Mouse (Mus musculus) myocyte (in vitro differentiated cells): ENCODE measurements at regions not wholly inside any gene's neighbourhood (a gene's known extent, or its start where the extent isn't known, plus 50 kb on each side); places are given as distances from the start of the nearest gene placed in this dataset.

Source experiments
- H3K27me3 ChIP-seq: one replicate; pipeline ENCODE4 v1.6.1; 2011; ENCODE audit not compliant: control insufficient read depth, insufficient read depth, insufficient read length
- H3K36me3 ChIP-seq: one replicate; pipeline ENCODE4 v1.6.1; 2011; ENCODE audit not compliant: control insufficient read depth, insufficient read depth
- H3K4me2 ChIP-seq: one replicate; pipeline ENCODE4 v1.6.1; 2011; ENCODE audit warnings: low read depth, control low read depth
- H3K4me3 ChIP-seq: one replicate; pipeline ENCODE4 v1.5.1; 2011; ENCODE audit warnings: mild to moderate bottlenecking, control low read depth, moderate library complexity
- H3K79me2 ChIP-seq: one replicate; pipeline ENCODE4 v1.6.1; 2011; ENCODE audit not compliant: control insufficient read depth, insufficient read depth
- H3ac ChIP-seq: one replicate; pipeline ENCODE4 v1.6.1; 2011; ENCODE audit not compliant: control insufficient read depth, insufficient read length
- CEBPB ChIP-seq: IDR thresholded peaks from 2 replicates; pipeline ENCODE4 v1.6.1; 2011; ENCODE audit warnings: mild to moderate bottlenecking, moderate library complexity; ENCODE audit not compliant: poor library complexity, insufficient read depth, severe bottlenecking
- E2F4 ChIP-seq: IDR thresholded peaks from one replicate; pipeline ENCODE4 v1.6.1; 2011; ENCODE audit warnings: mild to moderate bottlenecking, control low read depth, moderate library complexity; ENCODE audit not compliant: insufficient read depth
- MAX ChIP-seq: IDR thresholded peaks from one replicate; pipeline ENCODE4 v1.6.1; 2011; ENCODE audit warnings: low read depth, mild to moderate bottlenecking, control low read depth
- MYOD1 ChIP-seq, 3 experiments: IDR thresholded peaks; one replicate each; pipeline ENCODE4 v1.6.1; 2011; ENCODE audit warnings: control low read depth in 2 of 3, low read depth in 2 of 3, mild to moderate bottlenecking in 2 of 3, moderate library complexity in 1 of 3; ENCODE audit not compliant: insufficient read length in 2 of 3, control insufficient read depth in 1 of 3
- MYOG ChIP-seq, 3 experiments: IDR thresholded peaks; one replicate each; pipeline ENCODE4 v1.6.1; 2011; ENCODE audit warnings: control low read depth in 2 of 3, low read depth in 2 of 3, mild to moderate bottlenecking in 2 of 3; ENCODE audit not compliant: insufficient read length in 2 of 3, control insufficient read depth in 1 of 3, insufficient read depth in 1 of 3
- POLR2A ChIP-seq: IDR thresholded peaks from one replicate; pipeline ENCODE4 v1.6.1; 2011; ENCODE audit warnings: low read depth, mild to moderate bottlenecking, control low read depth, moderate library complexity; ENCODE audit not compliant: insufficient read length
- POLR2AphosphoS2 ChIP-seq: IDR thresholded peaks from one replicate; pipeline ENCODE4 v1.6.1; 2011; ENCODE audit warnings: low read depth, control low read depth; ENCODE audit not compliant: insufficient read length
- REST ChIP-seq: IDR thresholded peaks from one replicate; pipeline ENCODE4 v1.6.1; 2011; ENCODE audit warnings: mild to moderate bottlenecking, control low read depth, moderate library complexity; ENCODE audit not compliant: insufficient read depth, insufficient read length
- SRF ChIP-seq: IDR thresholded peaks from one replicate; pipeline ENCODE4 v1.6.1; 2011; ENCODE audit warnings: low read depth; ENCODE audit not compliant: control insufficient read depth, insufficient read length
- TCF12 ChIP-seq: IDR thresholded peaks from one replicate; pipeline ENCODE4 v1.6.1; 2011; ENCODE audit warnings: mild to moderate bottlenecking, control low read depth; ENCODE audit not compliant: poor library complexity, insufficient read depth, severe bottlenecking
- TCF3 ChIP-seq: IDR thresholded peaks from one replicate; pipeline ENCODE4 v1.6.1; 2011; ENCODE audit warnings: low read depth, control low read depth; ENCODE audit not compliant: insufficient read length
- USF1 ChIP-seq: IDR thresholded peaks from one replicate; pipeline ENCODE4 v1.6.1; 2011; ENCODE audit warnings: low read depth, mild to moderate bottlenecking, control low read depth, moderate library complexity

DNA sequence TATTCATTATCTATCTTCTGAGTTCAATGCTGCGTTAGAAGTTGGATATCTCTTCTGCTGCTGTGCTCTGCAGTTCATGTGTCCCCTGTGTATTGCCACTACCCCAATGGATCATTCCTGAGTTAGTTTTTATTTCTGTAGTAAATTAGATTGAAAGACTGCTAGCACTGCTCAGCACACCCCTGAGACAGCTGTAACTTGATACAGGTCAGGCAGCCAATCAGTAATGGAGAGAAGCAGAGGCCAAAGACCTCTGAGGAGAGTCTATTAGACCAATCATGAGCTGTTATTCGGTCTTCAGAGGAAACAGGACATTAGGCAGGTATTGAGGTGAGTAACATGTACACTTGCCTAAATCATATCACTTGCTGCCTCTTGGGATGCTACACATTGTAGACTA, 837.5 kb upstream of the Chordc1 start:
- no peak overlapping the region for H3K4me3 ChIP-seq
- no peak for TF ChIP-seq E2F4
- TF ChIP-seq REST: no peak
- TF ChIP-seq TCF3: no peak
- TF ChIP-seq POLR2AphosphoS2: no peak
- no peak for TF ChIP-seq MYOD1 (IDR thresholded peaks at IDR 0.05; ENCODE audit: control insufficient read depth in 1 of 3, insufficient read length in 2 of 3, low read depth in 2 of 3)
- TF ChIP-seq CEBPB: no peak
- no peak for TF ChIP-seq TCF12

DNA sequence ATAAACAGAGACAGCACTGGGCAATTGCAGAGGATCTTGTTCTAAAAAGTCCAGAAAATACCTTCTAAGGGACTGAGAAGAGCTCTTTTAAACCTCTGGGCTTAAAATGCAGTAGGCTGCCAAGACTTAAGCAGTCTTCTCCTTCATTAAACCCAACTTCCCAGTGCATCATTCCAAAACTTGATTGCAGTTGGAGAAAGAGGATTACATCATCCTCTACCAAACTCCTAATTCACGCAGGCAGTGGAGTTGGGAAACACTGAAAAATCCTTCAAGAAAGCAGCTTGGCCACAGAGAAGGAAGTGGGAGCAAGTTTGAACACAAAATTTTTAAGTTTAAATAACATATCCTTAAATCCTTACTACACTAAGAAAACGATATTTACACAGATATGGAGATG, 825.5 kb upstream of the Chordc1 start:
- TF ChIP-seq SRF (no peak), REST (no peak), TCF3 (no peak), E2F4 (no peak), MAX (no peak), POLR2AphosphoS2 (no peak), CEBPB (peak; percentile 94), USF1 (no peak), POLR2A (no peak)
- no peaks in the 10 kb centered on the region for H3K36me3 ChIP-seq
- H3K4me2 ChIP-seq: peak overlapping the region; percentile 18
- H3K79me2 ChIP-seq: no peaks in the 10 kb centered on the region
- H3K4me3 ChIP-seq: no peak overlapping the region
- no peaks in the 10 kb centered on the region for H3K27me3 ChIP-seq
- H3ac ChIP-seq: no peak overlapping the region

More for the DNA sequence above, 837.5 kb upstream of the Chordc1 start:
- no peaks in the 10 kb centered on the region for H3K27me3 ChIP-seq
- no peak overlapping the region for H3K4me2 ChIP-seq
- no peaks in the 10 kb centered on the region for H3K79me2 ChIP-seq
- H3ac ChIP-seq: no peak overlapping the region
- H3K36me3 ChIP-seq: no peaks in the 10 kb centered on the region

DNA sequence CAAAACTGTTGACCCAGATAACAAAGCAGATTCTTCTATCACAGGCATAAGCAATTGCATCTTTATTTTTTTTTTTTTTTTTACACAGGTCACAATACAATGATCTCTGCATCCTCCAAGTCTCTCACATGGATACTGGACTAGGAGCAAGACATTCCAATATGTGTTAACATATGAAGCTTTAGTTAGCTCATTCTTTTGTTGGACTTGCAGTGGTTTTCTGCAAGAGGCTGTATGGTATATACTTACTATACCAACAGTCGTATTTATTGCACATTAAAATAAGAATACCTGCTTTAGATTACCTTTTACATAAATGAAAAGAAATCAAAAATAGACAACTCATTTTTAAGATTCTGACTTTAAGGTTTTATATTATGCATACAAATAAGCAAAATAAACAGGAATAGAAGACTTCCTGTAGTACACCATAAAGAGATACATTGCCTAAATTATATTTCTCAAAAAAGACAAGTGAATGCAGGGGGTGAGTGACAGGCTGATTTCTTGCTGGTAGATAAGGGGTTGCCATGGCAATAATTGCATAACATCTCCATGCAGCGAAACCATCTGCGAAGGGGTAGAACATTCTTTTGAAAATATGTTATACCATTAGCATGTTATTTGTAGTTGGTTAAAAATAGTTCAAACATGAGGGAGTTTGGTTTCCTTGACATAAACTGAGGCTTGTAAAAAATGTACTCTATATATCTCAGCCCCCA, 807.1 kb upstream of the Chordc1 start:
- Histone ChIP-seq H3ac (no peak overlapping the region), H3K27me3 (no peaks in the 10 kb centered on the region), H3K4me3 (no peak overlapping the region), H3K79me2 (no peaks in the 10 kb centered on the region), H3K36me3 (no peaks in the 10 kb centered on the region), H3K4me2 (no peak overlapping the region)
- TF ChIP-seq MAX (no peak), CEBPB (no peak), POLR2A (no peak), E2F4 (no peak), TCF3 (no peak), POLR2AphosphoS2 (no peak), USF1 (no peak), SRF (no peak)

DNA sequence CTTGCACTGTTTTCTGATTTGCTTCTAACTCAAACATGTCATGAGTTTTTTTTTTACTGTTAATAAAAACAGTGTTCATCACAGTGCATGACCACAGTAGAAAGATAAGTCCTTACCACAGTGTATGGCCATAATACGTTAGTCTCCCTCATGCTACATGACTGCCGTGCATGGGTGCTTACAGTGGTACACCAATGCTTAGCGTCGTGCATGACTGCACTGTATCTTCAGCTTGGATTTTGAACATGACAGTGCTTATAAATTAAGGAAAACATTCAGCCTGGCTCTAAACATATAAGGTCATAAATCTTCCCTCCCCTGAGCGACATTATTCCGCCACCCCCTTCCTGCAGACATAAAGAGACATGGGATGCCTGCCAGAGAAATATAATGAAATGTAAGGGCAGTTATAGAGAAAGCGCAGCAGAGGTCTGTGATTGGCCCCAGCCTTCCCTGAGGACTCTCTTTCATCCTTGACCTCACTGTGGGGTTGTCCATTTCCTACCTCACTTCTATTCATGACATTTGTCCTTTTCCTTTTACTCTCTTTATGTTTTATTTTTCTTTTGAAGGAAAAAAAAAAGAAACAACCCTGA, 791.7 kb upstream of the Chordc1 start:
- TF ChIP-seq MYOG (IDR thresholded peaks at IDR 0.05; ENCODE audit: control insufficient read depth in 1 of 3, insufficient read depth in 1 of 3, insufficient read length in 2 of 3, low read depth in 2 of 3): no peak
- TF ChIP-seq MAX: no peak
- TF ChIP-seq SRF: no peak
- Histone ChIP-seq H3ac (no peak overlapping the region), H3K36me3 (no peaks in the 10 kb centered on the region), H3K4me2 (no peak overlapping the region), H3K27me3 (no peaks in the 10 kb centered on the region), H3K79me2 (no peaks in the 10 kb centered on the region), H3K4me3 (no peak overlapping the region)

DNA sequence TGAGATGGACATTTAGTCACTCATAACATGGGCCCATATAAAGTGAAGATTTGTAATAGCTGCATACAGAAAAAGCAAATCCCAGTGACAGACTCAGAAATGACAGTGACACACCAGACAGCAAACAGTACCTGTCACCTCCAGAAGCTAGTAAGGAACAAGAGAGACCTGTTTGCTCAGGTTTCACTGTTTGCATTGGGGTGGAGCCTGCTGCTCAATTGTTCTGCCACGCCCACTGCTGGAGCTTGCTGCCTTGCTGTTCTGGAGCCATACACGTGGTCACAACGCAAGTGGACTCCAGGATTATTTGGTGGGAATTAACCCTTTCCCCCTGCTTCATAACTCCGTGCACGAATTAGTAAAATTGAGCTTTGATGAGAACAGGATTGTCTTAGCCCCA, 783.2 kb upstream of the Chordc1 start:
- TF ChIP-seq SRF: no peak
- no peak for TF ChIP-seq MYOD1 (IDR thresholded peaks at IDR 0.05; ENCODE audit: control insufficient read depth in 1 of 3, insufficient read length in 2 of 3, low read depth in 2 of 3)
- TF ChIP-seq REST: no peak
- no peak for TF ChIP-seq POLR2A
- H3ac ChIP-seq: no peak overlapping the region
- H3K27me3 ChIP-seq: no peaks in the 10 kb centered on the region
- H3K36me3 ChIP-seq: no peaks in the 10 kb centered on the region
- no peak overlapping the region for H3K4me2 ChIP-seq
- no peak overlapping the region for H3K4me3 ChIP-seq
- no peaks in the 10 kb centered on the region for H3K79me2 ChIP-seq

DNA sequence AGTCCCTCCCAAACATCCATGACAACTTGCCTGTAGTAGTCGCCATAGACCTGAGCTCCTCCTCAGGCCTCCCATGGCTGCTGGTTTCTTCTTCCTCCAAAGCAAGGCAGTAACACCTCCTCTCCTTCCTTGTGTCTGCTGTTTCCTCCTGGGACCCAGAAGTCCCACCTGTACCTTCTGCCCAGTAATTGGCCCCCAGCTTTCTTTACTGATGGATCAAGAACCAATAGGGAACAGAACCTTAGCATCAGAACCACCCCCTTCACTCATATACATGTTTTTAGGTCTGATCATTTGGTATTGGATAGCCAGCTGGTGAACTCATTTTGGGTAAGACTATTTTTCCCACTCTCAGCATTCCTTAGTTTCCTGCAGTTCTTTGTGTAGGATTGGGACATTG, 735.7 kb upstream of the Chordc1 start:
- Histone ChIP-seq H3K4me3 (no peak overlapping the region), H3K79me2 (no peaks in the 10 kb centered on the region), H3K27me3 (no peaks in the 10 kb centered on the region), H3K36me3 (no peaks in the 10 kb centered on the region), H3ac (no peak overlapping the region), H3K4me2 (no peak overlapping the region)
- no peak for TF ChIP-seq TCF12
- no peak for TF ChIP-seq REST
- TF ChIP-seq CEBPB: no peak
- no peak for TF ChIP-seq POLR2AphosphoS2
- no peak for TF ChIP-seq USF1
- no peak for TF ChIP-seq TCF3
- no peak for TF ChIP-seq MYOD1 (IDR thresholded peaks at IDR 0.05; ENCODE audit: control insufficient read depth in 1 of 3, insufficient read length in 2 of 3, low read depth in 2 of 3)
- no peak for TF ChIP-seq SRF
- TF ChIP-seq POLR2A: no peak
- no peak for TF ChIP-seq E2F4
- no peak for TF ChIP-seq MYOG (IDR thresholded peaks at IDR 0.05; ENCODE audit: control insufficient read depth in 1 of 3, insufficient read depth in 1 of 3, insufficient read length in 2 of 3, low read depth in 2 of 3)
- no peak for TF ChIP-seq MAX
